Mouse (Mus musculus): ENCODE data around the gene Smad5. TPM values are rescaled to one million over a fixed set of nuclear protein-coding genes. Genes with fewer than 3 reads are reported as not detected.

Gene Smad5
- polyA plus RNA-seq, 1 experiment from 2014 or later = 57.4 TPM

DNA sequence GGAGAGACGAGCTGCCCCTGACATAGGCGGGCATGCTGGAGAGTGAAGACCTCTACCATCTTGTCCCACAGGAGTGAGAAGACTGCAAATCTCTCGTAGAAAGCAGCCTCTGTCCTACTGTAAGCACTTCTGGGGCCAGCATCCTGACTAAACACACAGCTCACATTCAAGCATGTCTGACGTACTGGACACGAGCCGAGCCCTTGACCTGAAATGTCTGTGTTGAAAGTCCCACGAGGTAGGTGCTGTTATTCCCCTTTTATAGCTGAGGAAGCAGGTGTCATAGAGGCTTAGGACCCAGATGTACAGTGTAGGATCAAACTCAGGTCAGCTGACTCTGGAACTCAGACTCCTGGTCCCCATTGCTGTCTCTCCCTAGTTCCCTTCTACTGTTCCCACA is 46.6 kb downstream of the Smad5 start:
- H3K4me1 ChIP-seq (ENCODE audit: control insufficient read depth, insufficient read depth, low read length) = peaks cover 6% of the 10 kb centered on the region
- peaks cover 22% of the 10 kb centered on the region for H3K27me3 ChIP-seq (ENCODE audit: control insufficient read depth, insufficient read depth, low read length)
- H3K9ac ChIP-seq (replicated peaks; ENCODE audit: low read length) = no peak overlapping the region
- DNase-seq (ENCODE audit: low spot score) (no peak), ATAC-seq (replicated peaks; ENCODE audit: insufficient number of reproducible peaks, low FRiP score, low TSS enrichment, low read depth) (no peak)
- H3K36me3 ChIP-seq (replicated peaks; ENCODE audit: control insufficient read depth, insufficient read depth, low read depth, low read length) = no peaks in the 10 kb centered on the region
- no peak overlapping the region for H3K4me2 ChIP-seq (ENCODE audit: low read depth, low read length)
- H3K27ac ChIP-seq (replicated peaks; ENCODE audit: low read depth, low read length) = no peak overlapping the region
- 87% methylated on average over 7 of the region's 7 CpGs for WGBS
- H3K9me3 ChIP-seq (replicated peaks; ENCODE audit: control insufficient read depth, low read length) = no peaks in the 10 kb centered on the region
- H3K4me3 ChIP-seq (ENCODE audit: low read depth, low read length) = no peak overlapping the region

DNA sequence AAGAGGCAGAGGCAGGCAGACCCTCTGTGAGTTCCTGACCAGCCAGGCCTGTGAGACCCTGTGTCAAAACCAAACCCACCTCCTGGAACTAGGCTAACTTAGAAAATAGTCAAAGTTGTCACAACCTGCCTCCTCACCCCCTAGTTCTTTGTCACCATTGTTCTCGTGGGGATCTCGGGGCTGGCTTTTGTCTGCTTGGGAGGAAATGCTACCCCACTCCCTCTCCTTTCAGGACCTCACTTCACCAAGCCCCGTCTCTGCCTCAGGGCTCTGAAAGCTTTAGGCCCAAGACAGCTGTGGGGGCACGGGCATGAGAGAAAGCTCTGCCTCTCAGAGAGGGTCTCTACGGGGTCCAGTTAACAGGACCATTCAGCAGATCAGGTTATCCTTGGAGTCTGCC is 49.0 kb downstream of the Smad5 start:
- 6% methylated on average over 5 of the region's 5 CpGs for WGBS
- no peak for ATAC-seq (replicated peaks; ENCODE audit: insufficient number of reproducible peaks, low FRiP score, low TSS enrichment, low read depth)

GRCm38 (mm10) chr13:56752474-56753191 is 49.8 kb downstream of the Smad5 start:
- under 1% methylated on average over 38 of the region's 41 CpGs for WGBS
- no peak for ATAC-seq (replicated peaks; ENCODE audit: insufficient number of reproducible peaks, low FRiP score, low TSS enrichment, low read depth)
- no peak overlapping the region for H3K27ac ChIP-seq (replicated peaks; ENCODE audit: low read depth, low read length)

More for the DNA sequence above, 49.0 kb downstream of the Smad5 start:
- Histone ChIP-seq H3K9ac (replicated peaks; ENCODE audit: low read length) (no peak overlapping the region), H3K27me3 (ENCODE audit: control insufficient read depth, insufficient read depth, low read length) (peaks cover 23% of the 10 kb centered on the region), H3K27ac (replicated peaks; ENCODE audit: low read depth, low read length) (no peak overlapping the region), H3K4me2 (ENCODE audit: low read depth, low read length) (no peak overlapping the region), H3K4me3 (ENCODE audit: low read depth, low read length) (no peak overlapping the region), H3K9me3 (replicated peaks; ENCODE audit: control insufficient read depth, low read length) (no peaks in the 10 kb centered on the region), H3K4me1 (ENCODE audit: control insufficient read depth, insufficient read depth, low read length) (peaks cover 6% of the 10 kb centered on the region), H3K36me3 (replicated peaks; ENCODE audit: control insufficient read depth, insufficient read depth, low read depth, low read length) (no peaks in the 10 kb centered on the region)
- no peak for DNase-seq (ENCODE audit: low spot score)

DNA sequence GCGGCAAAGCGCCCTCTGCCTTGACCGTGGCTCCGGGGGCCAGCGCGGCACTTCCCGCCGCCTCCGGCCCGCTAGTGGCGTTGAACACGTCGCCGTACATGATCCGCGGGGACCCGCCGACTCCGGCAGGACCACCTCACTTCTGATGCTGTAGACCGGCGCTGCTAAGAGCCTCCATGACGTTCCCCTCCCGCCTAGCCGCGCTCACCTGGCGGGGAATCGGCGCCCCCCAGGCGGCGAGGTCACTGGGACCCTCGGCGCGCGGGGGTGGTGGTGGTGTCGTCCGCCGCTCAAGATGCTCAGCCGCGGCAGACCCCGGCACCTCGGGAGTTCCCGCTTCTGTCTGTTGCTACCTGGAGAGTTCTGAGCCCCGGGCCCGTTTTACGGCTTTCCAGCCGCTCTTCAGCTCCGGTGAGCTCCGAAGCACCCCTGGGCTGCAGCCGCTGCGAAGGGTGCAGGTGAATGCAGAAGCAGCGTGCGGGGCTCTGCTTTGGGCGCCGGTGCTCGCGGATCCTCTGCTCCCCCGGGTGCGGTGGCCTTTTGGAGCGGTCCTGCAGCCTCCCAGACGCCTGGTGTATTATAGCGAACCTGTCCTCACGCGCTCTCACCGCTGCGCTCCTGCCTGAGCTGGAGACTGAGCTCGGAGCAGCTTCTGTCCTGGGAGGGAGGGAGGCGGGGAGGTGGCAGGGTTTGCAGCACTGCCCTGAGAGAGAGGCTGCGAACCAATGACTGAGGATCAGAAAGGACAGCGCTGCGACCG is 50.6 kb downstream of the Smad5 start, which contains the start of gene Gm45623:
TSS of gene Gm45623 (minus strand) at position 636 of the 760 bp plus-strand sequence.
- DNase-seq (ENCODE audit: low spot score) = peak; percentile 33
- 1% methylated on average over 66 of the region's 71 CpGs for WGBS
- peak within 1 kb of the TSS; percentile 97 for H3K4me2 ChIP-seq (ENCODE audit: low read depth, low read length)
- H3K9ac ChIP-seq (replicated peaks; ENCODE audit: low read length) = peak within 1 kb of the TSS; percentile 52
- no peak within 1 kb of the TSS for H3K27ac ChIP-seq (replicated peaks; ENCODE audit: low read depth, low read length)
- peaks cover 23% of the 10 kb centered on the region for H3K27me3 ChIP-seq (ENCODE audit: control insufficient read depth, insufficient read depth, low read length)
- H3K9me3 ChIP-seq (replicated peaks; ENCODE audit: control insufficient read depth, low read length) = no peaks in the 10 kb centered on the region
- H3K36me3 ChIP-seq (replicated peaks; ENCODE audit: control insufficient read depth, insufficient read depth, low read depth, low read length) = no peaks in the 10 kb centered on the region
- peak within 1 kb of the TSS; percentile 49 for H3K4me3 ChIP-seq (ENCODE audit: low read depth, low read length)
- no peak for ATAC-seq (replicated peaks; ENCODE audit: insufficient number of reproducible peaks, low FRiP score, low TSS enrichment, low read depth)
- H3K4me1 ChIP-seq (ENCODE audit: control insufficient read depth, insufficient read depth, low read length) = peaks cover 6% of the 10 kb centered on the region

More at GRCm38 (mm10) chr13:56752474-56753191, 49.8 kb downstream of the Smad5 start:
- no peaks in the 10 kb centered on the region for H3K36me3 ChIP-seq (replicated peaks; ENCODE audit: control insufficient read depth, insufficient read depth, low read depth, low read length)
- H3K4me2 ChIP-seq (ENCODE audit: low read depth, low read length) = peak overlapping the region; percentile 97
- no peaks in the 10 kb centered on the region for H3K9me3 ChIP-seq (replicated peaks; ENCODE audit: control insufficient read depth, low read length)
- peak; percentile 62 for DNase-seq (ENCODE audit: low spot score)
- peaks cover 6% of the 10 kb centered on the region for H3K4me1 ChIP-seq (ENCODE audit: control insufficient read depth, insufficient read depth, low read length)
- H3K27me3 ChIP-seq (ENCODE audit: control insufficient read depth, insufficient read depth, low read length) = peaks cover 23% of the 10 kb centered on the region
- H3K4me3 ChIP-seq (ENCODE audit: low read depth, low read length) = peak overlapping the region; percentile 49
- peak overlapping the region; percentile 52 for H3K9ac ChIP-seq (replicated peaks; ENCODE audit: low read length)

- Histone ChIP-seq H3K4me1 (ENCODE audit: control insufficient read depth, insufficient read depth, low read length) (peaks cover 6% of the 10 kb centered on the region), H3K4me3 (ENCODE audit: low read depth, low read length) (no peak overlapping the region), H3K36me3 (replicated peaks; ENCODE audit: control insufficient read depth, insufficient read depth, low read depth, low read length) (no peaks in the 10 kb centered on the region), H3K9ac (replicated peaks; ENCODE audit: low read length) (no peak overlapping the region), H3K9me3 (replicated peaks; ENCODE audit: control insufficient read depth, low read length) (no peaks in the 10 kb centered on the region), H3K4me2 (ENCODE audit: low read depth, low read length) (no peak overlapping the region), H3K27ac (replicated peaks; ENCODE audit: low read depth, low read length) (no peak overlapping the region), H3K27me3 (ENCODE audit: control insufficient read depth, insufficient read depth, low read length) (peaks cover 23% of the 10 kb centered on the region)
- DNase-seq (ENCODE audit: low spot score) (no peak), ATAC-seq (replicated peaks; ENCODE audit: insufficient number of reproducible peaks, low FRiP score, low TSS enrichment, low read depth) (no peak)
- WGBS = 72% methylated on average over 6 of the region's 6 CpGs
Measured at GRCm38 (mm10) chr13:56755871-56756270, 53.1 kb downstream of the Smad5 start.

DNA sequence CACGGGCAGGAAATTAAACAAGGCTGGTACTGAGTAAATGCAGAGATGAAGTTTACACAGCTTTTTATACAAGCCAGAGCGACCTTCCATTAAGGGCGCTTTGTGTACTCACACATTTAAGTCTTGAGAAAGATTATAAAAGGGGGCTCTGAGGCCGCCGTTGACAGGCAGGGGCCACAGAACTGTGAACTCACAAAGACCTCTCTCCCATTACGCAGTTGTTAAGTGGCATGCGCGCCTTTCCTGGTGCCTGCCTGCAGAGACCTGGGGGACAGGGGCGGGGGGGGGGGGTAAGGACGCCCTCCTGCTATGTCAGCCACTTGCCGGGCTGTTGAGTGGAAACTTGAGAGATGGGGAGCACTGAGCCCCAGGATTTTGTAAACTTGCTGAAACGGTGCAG is 54.4 kb downstream of the Smad5 start:
- Histone ChIP-seq H3K4me2 (ENCODE audit: low read depth, low read length) (no peak overlapping the region), H3K27ac (replicated peaks; ENCODE audit: low read depth, low read length) (no peak overlapping the region), H3K4me3 (ENCODE audit: low read depth, low read length) (no peak overlapping the region), H3K36me3 (replicated peaks; ENCODE audit: control insufficient read depth, insufficient read depth, low read depth, low read length) (no peaks in the 10 kb centered on the region), H3K4me1 (ENCODE audit: control insufficient read depth, insufficient read depth, low read length) (peaks cover 6% of the 10 kb centered on the region), H3K9me3 (replicated peaks; ENCODE audit: control insufficient read depth, low read length) (no peaks in the 10 kb centered on the region), H3K9ac (replicated peaks; ENCODE audit: low read length) (no peak overlapping the region), H3K27me3 (ENCODE audit: control insufficient read depth, insufficient read depth, low read length) (peaks cover 20% of the 10 kb centered on the region)
- no peak for DNase-seq (ENCODE audit: low spot score)
- no peak for ATAC-seq (replicated peaks; ENCODE audit: insufficient number of reproducible peaks, low FRiP score, low TSS enrichment, low read depth)
- WGBS = 58% methylated on average over 12 of the region's 12 CpGs

DNA sequence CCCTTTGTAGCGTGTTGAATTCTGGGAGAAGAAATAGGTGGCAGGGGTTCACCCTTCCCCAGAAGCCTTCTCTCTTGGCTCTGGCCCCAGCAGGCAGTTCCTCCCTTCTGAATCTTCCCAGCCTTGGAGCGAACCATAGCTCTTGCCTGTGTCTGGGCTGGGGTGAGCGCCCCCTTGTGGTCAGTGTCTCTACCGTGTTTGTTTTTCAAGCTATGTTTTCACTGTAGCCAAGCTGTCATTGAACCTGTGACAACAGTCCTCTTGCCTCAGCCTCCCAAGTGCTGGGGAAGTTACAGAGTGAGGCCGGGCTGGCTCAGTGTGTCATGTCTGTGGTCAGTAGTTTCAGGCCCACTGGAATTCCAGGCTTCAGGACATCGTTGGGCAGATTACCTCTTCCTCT is 55.7 kb downstream of the Smad5 start:
- Histone ChIP-seq H3K9ac (replicated peaks; ENCODE audit: low read length) (no peak overlapping the region), H3K36me3 (replicated peaks; ENCODE audit: control insufficient read depth, insufficient read depth, low read depth, low read length) (no peaks in the 10 kb centered on the region), H3K9me3 (replicated peaks; ENCODE audit: control insufficient read depth, low read length) (no peaks in the 10 kb centered on the region), H3K27me3 (ENCODE audit: control insufficient read depth, insufficient read depth, low read length) (peaks cover 9% of the 10 kb centered on the region), H3K27ac (replicated peaks; ENCODE audit: low read depth, low read length) (no peak overlapping the region), H3K4me3 (ENCODE audit: low read depth, low read length) (no peak overlapping the region), H3K4me2 (ENCODE audit: low read depth, low read length) (no peak overlapping the region), H3K4me1 (ENCODE audit: control insufficient read depth, insufficient read depth, low read length) (no peaks in the 10 kb centered on the region)
- DNase-seq (ENCODE audit: low spot score) (peak; percentile 83), ATAC-seq (replicated peaks; ENCODE audit: insufficient number of reproducible peaks, low FRiP score, low TSS enrichment, low read depth) (no peak)
- 27% methylated on average over 6 of the region's 6 CpGs for WGBS
